Mouse (Mus musculus) hindbrain, embryonic 11.5 days (tissue): ENCODE data around the gene Gltp. TPM values are rescaled to one million over a fixed set of nuclear protein-coding genes. Genes with fewer than 3 reads are reported as not detected.

Experiments used
- ATAC-seq: fragments of 200-750 bp; cut with Nextera tagmentation; 2 replicates; pipeline ENCODE4 v1.8.0; 2017; ENCODE audit warnings: mild to moderate bottlenecking, moderate TSS enrichment, moderate library complexity; ENCODE audit not compliant: low FRiP score
- DNase-seq: peaks from one replicate; pipeline ENCODE4 v3.0.0-alpha.2; 2015; ENCODE audit warnings: low spot score
- H3K27ac ChIP-seq: fragments of 300-500 bp; sonication (generic); 2 replicates; pipeline ENCODE4 v1.5.1; 2014; ENCODE audit warnings: mild to moderate bottlenecking, low read depth, low read length
- H3K27me3 ChIP-seq: fragments of 300-500 bp; sonication (generic); 2 replicates; pipeline ENCODE4 v1.6.1; 2014; ENCODE audit warnings: mild to moderate bottlenecking, low read length, moderate library complexity, mixed read lengths; ENCODE audit not compliant: control insufficient read depth, insufficient read depth
- H3K36me3 ChIP-seq: fragments of 300-500 bp; sonication (generic); 2 replicates; pipeline ENCODE4 v1.6.1; 2014; ENCODE audit warnings: mild to moderate bottlenecking, low read length, moderate library complexity, mixed read lengths; ENCODE audit not compliant: control insufficient read depth, insufficient read depth
- H3K4me1 ChIP-seq: fragments of 300-500 bp; sonication (generic); replicated peaks from 2 replicates; pipeline ENCODE4 v1.6.1; 2014; ENCODE audit warnings: low read length, mixed read lengths; ENCODE audit not compliant: control insufficient read depth, insufficient read depth
- H3K4me2 ChIP-seq: fragments of 300-500 bp; sonication (generic); replicated peaks from 2 replicates; pipeline ENCODE4 v1.6.1; 2014; ENCODE audit warnings: mild to moderate bottlenecking, low read depth, low read length
- H3K4me3 ChIP-seq: fragments of 300-500 bp; sonication (generic); 2 replicates; pipeline ENCODE4 v1.5.1; 2014; ENCODE audit warnings: low read depth, low read length
- H3K9ac ChIP-seq: fragments of 300-500 bp; sonication (generic); 2 replicates; pipeline ENCODE4 v1.6.1; 2014; ENCODE audit warnings: low read depth, low read length
- H3K9me3 ChIP-seq: fragments of 300-500 bp; sonication (generic); 2 replicates; pipeline ENCODE4 v1.6.1; 2016; ENCODE audit warnings: low read length; ENCODE audit not compliant: control insufficient read depth
- WGBS: fragments of 180-500 bp; shearing (Covaris S2); extraction: QIAGEN DNeasy Blood & Tissue Kit; methylation state at CpG from one replicate; pipeline ENCODE4 v1.1.7; 2014; 5-methylcytosine and 5-hydroxymethylcytosine counted together
- polyA plus RNA-seq: library from polyadenylated mRNA; unstranded; fragments of >200 nt; fragmentation: Nextera tagmentation; extraction: Ambion mirVana; gene quantifications from 2 replicates; pipeline ENCODE4 v1.2.1, GENCODE M21; 2014

Gene Gltp
- polyA plus RNA-seq, 1 experiment from 2014 or later: 64.4 TPM

DNA sequence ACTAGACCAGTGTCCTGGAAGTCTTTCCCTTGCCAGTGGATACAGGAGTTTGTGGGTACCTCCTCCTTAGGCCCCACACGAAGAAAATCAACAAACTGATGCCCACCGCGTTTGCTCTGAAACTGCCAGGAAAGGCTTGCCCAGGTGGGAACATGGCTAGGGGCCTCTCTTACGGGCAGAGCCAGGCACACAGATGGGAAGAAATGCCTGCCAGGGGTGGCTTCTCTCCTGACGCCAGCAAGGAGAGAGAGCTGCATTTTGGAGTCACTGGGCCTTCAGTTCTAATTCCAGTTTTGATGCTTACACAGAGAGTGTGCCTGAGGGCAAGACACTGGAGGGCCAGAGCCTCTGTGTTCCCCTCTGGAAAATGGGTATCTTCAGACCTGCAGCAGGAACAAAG is 44.9 kb downstream of the Gltp start:
- no peak for ATAC-seq
- WGBS: 85% methylated on average over 5 of the region's 5 CpGs

DNA sequence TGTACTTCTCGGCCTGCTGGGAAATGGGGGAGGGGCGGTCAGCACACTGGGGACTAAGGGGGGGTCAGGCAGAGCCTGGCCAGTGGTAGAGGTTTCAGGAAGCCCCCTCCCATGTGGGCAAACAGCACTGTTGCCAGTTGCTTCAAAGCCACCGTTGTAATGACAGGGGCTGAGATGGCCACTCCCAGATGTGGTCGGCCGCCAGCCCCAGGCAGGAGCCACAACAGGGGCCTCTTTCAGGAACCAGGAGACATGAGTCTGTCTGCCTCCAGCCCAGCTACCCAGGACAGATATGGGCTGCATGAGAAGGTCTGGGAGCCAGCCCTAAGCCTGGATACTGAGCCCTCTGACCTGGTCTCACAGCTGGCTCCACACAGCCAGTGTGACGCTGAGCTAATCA is 45.9 kb downstream of the Gltp start:
- DNase-seq (no peak), ATAC-seq (no peak)
- Histone ChIP-seq H3K4me3 (no peak overlapping the region), H3K27me3 (no peaks in the 10 kb centered on the region), H3K36me3 (no peaks in the 10 kb centered on the region), H3K9ac (no peak overlapping the region), H3K4me2 (no peak overlapping the region), H3K4me1 (peaks cover 4% of the 10 kb centered on the region), H3K27ac (no peak overlapping the region), H3K9me3 (no peaks in the 10 kb centered on the region)
- WGBS: 60% methylated on average over 5 of the region's 6 CpGs

More for the DNA sequence above, 44.9 kb downstream of the Gltp start:
- no peak for DNase-seq
- H3K4me3 ChIP-seq: no peak overlapping the region
- H3K9me3 ChIP-seq: no peaks in the 10 kb centered on the region
- H3K27ac ChIP-seq: no peak overlapping the region
- H3K9ac ChIP-seq: no peak overlapping the region
- no peaks in the 10 kb centered on the region for H3K27me3 ChIP-seq
- no peak overlapping the region for H3K4me2 ChIP-seq
- H3K4me1 ChIP-seq: peaks cover 4% of the 10 kb centered on the region
- H3K36me3 ChIP-seq: no peaks in the 10 kb centered on the region

DNA sequence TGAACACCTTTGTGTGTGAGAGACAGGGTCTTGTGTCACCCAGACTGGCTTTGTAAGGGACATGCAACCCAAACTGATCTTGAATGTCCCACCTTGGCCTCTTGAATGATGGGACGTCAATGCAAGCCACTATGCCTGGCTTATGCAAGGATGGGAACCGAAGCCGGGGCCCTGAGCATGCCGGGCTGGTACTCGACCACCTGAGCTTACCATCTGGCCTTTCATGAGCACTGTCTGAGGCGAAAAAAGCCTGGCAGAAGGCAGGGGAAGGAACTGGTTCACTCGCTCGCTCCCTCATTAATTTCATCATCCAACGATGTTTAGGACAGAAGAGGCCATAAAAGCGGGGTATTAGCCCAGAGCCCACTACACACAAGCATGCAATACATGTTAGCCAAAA is 50.0 kb downstream of the Gltp start:
- Histone ChIP-seq H3K4me1 (no peaks in the 10 kb centered on the region; the same call in 1 of the 2 replicates), H3K27me3 (no peaks in the 10 kb centered on the region)
- ATAC-seq: no peak

DNA sequence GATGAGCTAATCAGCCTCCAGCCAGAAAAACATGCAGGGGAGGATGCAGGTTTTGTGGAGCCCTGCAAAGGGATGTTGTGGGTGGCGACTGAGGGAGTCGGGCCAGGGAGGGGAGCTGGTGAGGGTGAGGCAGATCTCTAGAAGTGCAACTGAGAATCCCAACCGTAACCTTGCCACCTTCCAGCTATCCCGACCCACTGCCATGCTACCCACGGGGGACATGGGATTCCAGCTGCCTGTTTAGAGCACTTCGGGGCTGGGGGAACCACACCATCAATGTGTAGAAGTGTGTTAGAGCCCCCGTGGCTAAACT is 51.2 kb downstream of the Gltp start:
- Histone ChIP-seq H3K4me1 (no peaks in the 10 kb centered on the region), H3K4me3 (no peak overlapping the region), H3K9me3 (no peaks in the 10 kb centered on the region), H3K9ac (no peak overlapping the region), H3K36me3 (no peaks in the 10 kb centered on the region), H3K27ac (no peak overlapping the region), H3K27me3 (no peaks in the 10 kb centered on the region), H3K4me2 (no peak overlapping the region)
- 0 out of 2 replicates have a peak, but pooled peaks have one; percentile 19 for ATAC-seq
- 35% methylated on average over 7 of the region's 7 CpGs for WGBS
- DNase-seq: no peak

More for the DNA sequence above, 50.0 kb downstream of the Gltp start:
- Histone ChIP-seq H3K27ac (no peak overlapping the region), H3K4me3 (no peak overlapping the region), H3K9me3 (no peaks in the 10 kb centered on the region), H3K36me3 (no peaks in the 10 kb centered on the region), H3K9ac (no peak overlapping the region), H3K4me2 (no peak overlapping the region)
- no peak for DNase-seq
- WGBS: 82% methylated on average over 10 of the region's 10 CpGs

DNA sequence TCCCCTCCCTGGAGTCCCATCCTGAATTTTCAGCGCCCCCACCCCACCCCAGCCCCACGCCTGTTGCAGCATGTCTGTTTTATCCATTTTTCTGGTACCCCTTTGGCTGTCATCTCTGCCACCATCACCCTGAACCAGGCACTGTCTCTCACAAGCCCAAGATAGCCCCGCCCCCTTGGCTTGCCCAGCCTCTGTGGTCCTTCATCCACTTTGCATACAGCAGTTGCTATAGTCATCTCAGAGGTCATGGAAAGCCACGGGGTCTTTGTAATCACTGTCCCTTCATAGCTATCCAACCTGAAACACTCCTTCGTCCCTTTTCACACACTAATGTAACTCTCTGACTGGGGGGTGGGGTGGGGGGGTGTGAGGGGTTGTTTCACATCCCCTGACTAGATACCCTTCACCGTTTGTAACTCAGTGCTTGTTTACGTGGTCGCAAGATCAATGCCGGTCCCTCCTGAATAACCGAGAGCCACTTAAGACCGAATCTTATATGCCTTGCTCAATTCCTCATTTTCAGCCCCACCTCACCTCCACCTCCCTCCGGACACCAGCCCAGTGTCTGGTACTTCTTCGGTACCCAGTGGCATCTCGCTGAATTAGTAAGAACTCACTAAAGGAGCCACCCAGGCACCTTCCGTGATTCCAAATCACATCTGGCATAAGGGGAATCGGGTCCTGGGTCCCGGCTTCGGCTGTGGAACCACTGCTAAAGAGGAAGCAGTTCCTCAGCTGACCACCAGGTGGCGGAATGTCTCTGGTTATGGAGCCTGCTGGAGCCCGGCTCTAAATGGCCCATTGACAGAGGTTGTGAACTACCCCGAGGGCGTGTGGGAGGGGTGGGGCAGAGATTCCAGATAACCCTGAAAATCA is 51.8 kb downstream of the Gltp start:
- Histone ChIP-seq H3K4me1 (no peaks in the 10 kb centered on the region), H3K27me3 (no peaks in the 10 kb centered on the region), H3K9me3 (no peaks in the 10 kb centered on the region), H3K27ac (no peak overlapping the region), H3K4me2 (no peak overlapping the region), H3K4me3 (no peak overlapping the region), H3K36me3 (no peaks in the 10 kb centered on the region), H3K9ac (no peak overlapping the region)
- DNase-seq (peak; percentile 93), ATAC-seq (peak; percentile 69)
- 17% methylated on average over 22 of the region's 22 CpGs for WGBS

DNA sequence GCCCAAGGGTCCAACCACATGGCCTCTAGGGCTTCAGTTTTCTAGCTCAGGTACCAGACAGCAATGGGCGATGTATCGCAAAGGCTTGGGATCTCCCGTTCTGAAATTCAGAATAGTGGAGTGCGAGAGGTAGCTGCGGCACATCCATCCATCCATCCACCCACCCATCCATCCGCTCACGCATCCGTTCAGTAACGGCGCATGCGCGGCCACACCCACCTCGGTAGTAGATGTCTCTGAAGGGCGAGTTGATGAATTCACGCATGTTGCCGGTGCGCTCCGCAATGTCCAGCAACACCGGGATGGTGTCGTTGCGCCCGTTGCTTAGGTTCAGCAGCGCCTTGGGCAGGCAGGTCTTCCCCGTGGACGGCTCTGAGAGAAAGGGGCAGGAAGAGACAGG is 54.7 kb downstream of the Gltp start:
- ATAC-seq (no peak), DNase-seq (no peak)
- Histone ChIP-seq H3K4me2 (no peak overlapping the region), H3K4me3 (no peak overlapping the region), H3K4me1 (no peaks in the 10 kb centered on the region), H3K27ac (no peak overlapping the region), H3K9me3 (no peaks in the 10 kb centered on the region), H3K27me3 (no peaks in the 10 kb centered on the region), H3K9ac (no peak overlapping the region), H3K36me3 (no peaks in the 10 kb centered on the region)
- WGBS: 81% methylated on average over 25 of the region's 25 CpGs

DNA sequence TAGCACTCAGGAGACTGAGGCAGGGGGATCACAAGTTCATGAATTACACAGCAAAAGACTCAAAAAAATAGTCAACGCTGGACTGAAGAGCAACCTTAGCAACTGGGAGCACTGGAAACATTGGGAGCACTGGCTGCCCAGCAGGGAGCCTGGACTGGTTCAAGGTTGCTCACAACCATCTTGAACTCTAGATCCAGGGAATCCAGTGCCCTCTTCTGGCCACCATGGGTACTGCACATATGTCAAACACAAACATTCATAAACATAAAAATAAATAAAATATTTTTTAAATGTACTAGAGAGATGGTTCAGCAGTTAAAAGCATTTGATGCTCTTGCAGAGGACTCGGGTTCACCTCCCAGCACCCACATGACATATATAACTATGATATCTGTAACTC is 59.4 kb downstream of the Gltp start:
- 47% methylated on average over 2 of the region's 2 CpGs for WGBS
- DNase-seq: no peak
- no peaks in the 10 kb centered on the region for H3K27me3 ChIP-seq

DNA sequence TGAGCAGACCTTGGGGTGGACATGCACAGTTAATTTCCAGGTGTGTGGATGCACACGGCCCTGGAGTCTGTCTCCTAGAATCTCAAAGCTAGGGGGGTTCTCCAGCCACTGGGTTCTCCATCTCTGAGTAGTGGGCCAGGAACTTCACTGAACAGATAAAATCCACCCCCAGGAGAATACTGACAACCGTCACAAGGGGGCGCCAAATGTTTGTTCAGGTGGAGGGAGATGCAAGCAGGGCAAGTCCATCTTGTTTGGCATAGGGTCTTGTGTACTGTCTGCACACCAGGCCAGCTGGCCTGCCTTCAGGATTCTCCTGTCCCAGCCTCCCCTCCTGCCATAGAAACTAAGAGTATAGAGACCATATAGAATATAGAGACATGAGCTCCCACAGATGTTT is 65.2 kb downstream of the Gltp start:
- H3K9me3 ChIP-seq: no peaks in the 10 kb centered on the region
- H3K4me3 ChIP-seq: no peak overlapping the region
- H3K27me3 ChIP-seq: no peaks in the 10 kb centered on the region
- H3K9ac ChIP-seq: no peak overlapping the region
- DNase-seq (peak; percentile 79), ATAC-seq (no peak)
- H3K36me3 ChIP-seq: no peaks in the 10 kb centered on the region
- WGBS: 17% methylated on average over 3 of the region's 3 CpGs
- H3K4me2 ChIP-seq: no peak overlapping the region
- H3K27ac ChIP-seq: no peak overlapping the region
- no peaks in the 10 kb centered on the region for H3K4me1 ChIP-seq

More for the DNA sequence above, 59.4 kb downstream of the Gltp start:
- Histone ChIP-seq H3K27ac (no peak overlapping the region), H3K4me1 (no peaks in the 10 kb centered on the region), H3K9ac (no peak overlapping the region), H3K36me3 (no peaks in the 10 kb centered on the region), H3K4me2 (no peak overlapping the region), H3K9me3 (no peaks in the 10 kb centered on the region), H3K4me3 (no peak overlapping the region)
- no peak for ATAC-seq

DNA sequence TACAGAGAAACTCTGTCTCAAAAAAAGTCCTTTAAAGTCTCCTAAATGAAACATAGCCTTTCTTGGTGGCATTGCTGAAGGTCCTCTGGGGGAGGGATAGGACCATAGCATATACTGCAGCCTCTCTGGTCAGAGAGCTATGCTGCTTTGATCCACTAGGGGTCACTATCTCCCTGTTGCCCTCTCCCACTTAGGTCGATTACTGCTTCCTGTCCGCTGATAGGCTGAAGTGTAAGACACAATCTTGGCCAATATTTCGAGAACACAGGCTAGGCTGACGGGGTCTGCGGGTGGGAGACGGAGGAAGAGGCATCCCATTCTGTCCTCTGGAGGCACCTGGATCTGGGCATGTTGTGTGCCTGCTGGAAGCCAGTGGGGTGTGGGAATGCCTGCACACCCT is 70.5 kb downstream of the Gltp start:
- Histone ChIP-seq H3K27me3 (no peaks in the 10 kb centered on the region), H3K27ac (no peak overlapping the region), H3K4me3 (no peak overlapping the region), H3K4me2 (no peak overlapping the region), H3K4me1 (no peaks in the 10 kb centered on the region), H3K36me3 (no peaks in the 10 kb centered on the region), H3K9ac (no peak overlapping the region), H3K9me3 (no peaks in the 10 kb centered on the region)
- 51% methylated on average over 6 of the region's 6 CpGs for WGBS
- DNase-seq: no peak
- ATAC-seq: no peak
